Mouse (Mus musculus) ES-E14 (cell line): ENCODE data around the gene Sox12. TPM values are rescaled to one million over a fixed set of nuclear protein-coding genes. Genes with fewer than 3 reads are reported as not detected.

Source experiments
- DNase-seq: peaks from one replicate; pipeline ENCODE4 v3.0.0-alpha.2; 2013; ENCODE audit warnings: low read depth, low spot score
- H3K27ac ChIP-seq: 2 replicates; pipeline ENCODE4 v1.5.1; 2012; ENCODE audit warnings: low read depth, mild to moderate bottlenecking, low read length, moderate library complexity, mixed read lengths; ENCODE audit not compliant: poor library complexity, insufficient read depth, severe bottlenecking
- H3K36me3 ChIP-seq: 2 replicates; pipeline ENCODE4 v1.6.1; 2012; ENCODE audit warnings: mild to moderate bottlenecking, low read length, moderate library complexity, mixed read lengths; ENCODE audit not compliant: control insufficient read depth, poor library complexity, insufficient read depth, severe bottlenecking
- H3K4me1 ChIP-seq, 2 experiments: fragments of 150-350 bp in 1 of 2; sonication (generic) in 1 of 2; 2 replicates each; pipeline ENCODE4 v1.6.1; 2012; ENCODE audit warnings: low read length in 2 of 2, mild to moderate bottlenecking in 1 of 2, mixed read lengths in 1 of 2; ENCODE audit not compliant: control insufficient read depth in 2 of 2, insufficient read depth in 2 of 2, poor library complexity in 1 of 2
- H3K4me3 ChIP-seq, 2 experiments: fragments of 150-350 bp in 1 of 2; sonication (generic) in 1 of 2; 2 replicates each; pipeline ENCODE4 v1.5.1; 2012; ENCODE audit warnings: low read length in 2 of 2, low read depth in 1 of 2, mild to moderate bottlenecking in 1 of 2, mixed read lengths in 1 of 2; ENCODE audit not compliant: insufficient read depth in 1 of 2, poor library complexity in 1 of 2, severe bottlenecking in 1 of 2
- H3K9ac ChIP-seq: 2 replicates; pipeline ENCODE4 v1.6.1; 2012; ENCODE audit warnings: low read depth, mild to moderate bottlenecking, low read length, mixed read lengths; ENCODE audit not compliant: poor library complexity, insufficient read depth, severe bottlenecking
- H3K9me3 ChIP-seq: fragments of 150-350 bp; sonication (generic); 2 replicates; pipeline ENCODE4 v1.6.1; 2012; ENCODE audit warnings: low read depth, mild to moderate bottlenecking, low read length; ENCODE audit not compliant: control insufficient read depth, insufficient read depth
- CHD2 ChIP-seq: IDR thresholded peaks from 2 replicates; pipeline ENCODE4 v1.6.1; 2014; ENCODE audit warnings: mild to moderate bottlenecking, low read depth, low read length, inconsistent platforms
- HCFC1 ChIP-seq: IDR thresholded peaks from 2 replicates; pipeline ENCODE4 v1.6.1; 2012; ENCODE audit warnings: low read length, inconsistent platforms, borderline replicate concordance; ENCODE audit not compliant: insufficient read depth
- MAFK ChIP-seq: IDR thresholded peaks from 2 replicates; pipeline ENCODE4 v1.6.1; 2014; ENCODE audit warnings: mild to moderate bottlenecking, low read depth, low read length, inconsistent platforms; ENCODE audit not compliant: insufficient read depth
- ZC3H11A ChIP-seq: IDR thresholded peaks from 2 replicates; pipeline ENCODE4 v1.6.1; 2012; ENCODE audit warnings: low read depth, mild to moderate bottlenecking, inconsistent platforms, low read length, borderline replicate concordance
- ZNF384 ChIP-seq: IDR thresholded peaks from 2 replicates; pipeline ENCODE4 v1.6.1; 2012; ENCODE audit warnings: low read depth, low read length, inconsistent platforms
- in situ Hi-C, 2 experiments: fragments of 600-800 bp; cut with MboI; formaldehyde crosslinking; loops; one replicate each; pipeline ENCODE4 v1.15.1; 2025; ENCODE audit warnings: low sequenced_read_pairs in 2 of 2, inconsistent platforms in 1 of 2; ENCODE audit not compliant: unreplicated experiment in 2 of 2
- total RNA-seq: library from RNA; depleted of rRNA; stranded (reverse); fragments of 300-350 nt; gene quantifications from 2 replicates; pipeline ENCODE4 v1.2.3, GENCODE M21; 2012; rRNA removed

Gene Sox12
- total RNA-seq: 7.4 and 9.1 TPM in 2 replicates

- TF ChIP-seq HCFC1: peak; percentile 35; the same call in 1 of the 2 replicates
- TF ChIP-seq CHD2: peak; percentile 85
- TF ChIP-seq ZC3H11A: no peak
- in situ Hi-C loops: no loop called here
- Histone ChIP-seq H3K4me3 (peak within 1 kb of the TSS; percentile 86 to 99), H3K27ac (peak within 1 kb of the TSS; percentile 80), H3K36me3 (peaks cover 7% of the 10 kb centered on the region; the same call in 1 of the 2 replicates), H3K4me1 (peaks cover 4 to 7% of the 10 kb centered on the region in 2 experiments), H3K9ac (peak within 1 kb of the TSS; percentile 86), H3K9me3 (no peaks in the 10 kb centered on the region)
- DNase-seq: peak; percentile 85
Measured at GRCm38 (mm10) chr2:152397680-152398435, at the start of gene Sox12. Gene Sox12, minus strand, starts transcription at chr2:152398063.

GRCm38 (mm10) chr2:152447461-152447860 is 49.6 kb upstream of the Sox12 start:
- in situ Hi-C loops: no loop called here
- no peak overlapping the region for H3K9ac ChIP-seq
- H3K9me3 ChIP-seq: no peaks in the 10 kb centered on the region
- no peak for DNase-seq
- peaks cover 0 to 8% of the 10 kb centered on the region in 2 experiments; a peak in 1 of 4 replicates for H3K4me1 ChIP-seq
- H3K36me3 ChIP-seq: no peaks in the 10 kb centered on the region
- H3K4me3 ChIP-seq: no peak overlapping the region
- H3K27ac ChIP-seq: no peak overlapping the region
- TF ChIP-seq ZNF384: no peak
- TF ChIP-seq ZC3H11A: no peak
- TF ChIP-seq CHD2: no peak
- no peak for TF ChIP-seq HCFC1
- no peak for TF ChIP-seq MAFK

GRCm38 (mm10) chr2:152446642-152447041 is 48.8 kb upstream of the Sox12 start:
- Histone ChIP-seq H3K9ac (no peak overlapping the region), H3K4me3 (no peak overlapping the region), H3K27ac (no peak overlapping the region), H3K9me3 (no peaks in the 10 kb centered on the region), H3K4me1 (peaks cover 0 to 8% of the 10 kb centered on the region in 2 experiments; a peak in 1 of 4 replicates), H3K36me3 (no peaks in the 10 kb centered on the region)
- DNase-seq: no peak
- in situ Hi-C loops: no loop called here
- TF ChIP-seq MAFK (no peak), ZC3H11A (no peak), CHD2 (no peak), HCFC1 (no peak), ZNF384 (no peak)

DNA sequence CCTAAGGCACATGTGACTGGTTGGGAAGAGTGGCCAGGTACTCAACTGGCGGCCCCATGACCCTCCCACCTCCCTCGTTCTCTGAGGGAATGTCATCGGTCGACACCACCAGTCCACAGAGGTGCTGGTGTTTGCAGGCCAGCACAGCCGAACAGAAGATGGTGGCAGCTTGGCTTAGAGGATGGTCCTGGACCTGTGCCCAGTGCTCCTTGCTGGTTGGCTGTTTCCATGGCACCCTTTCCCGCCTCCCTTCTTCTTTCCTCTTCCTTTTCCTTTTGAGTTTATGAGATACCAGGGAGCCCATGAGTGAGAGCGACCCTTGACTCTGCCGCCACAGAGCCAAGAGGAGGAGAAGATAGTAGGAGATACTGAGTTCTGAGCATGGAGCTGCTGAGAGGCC is 45.4 kb upstream of the Sox12 start:
- in situ Hi-C loops: no loop called here
- no peaks in the 10 kb centered on the region for H3K9me3 ChIP-seq
- H3K27ac ChIP-seq: no peak overlapping the region
- DNase-seq: no peak
- no peak for TF ChIP-seq ZNF384
- TF ChIP-seq MAFK: no peak
- TF ChIP-seq ZC3H11A: no peak
- TF ChIP-seq HCFC1: no peak
- TF ChIP-seq CHD2: no peak
- H3K4me1 ChIP-seq: peaks cover 0 to 4% of the 10 kb centered on the region in 2 experiments; a peak in 1 of 4 replicates
- H3K9ac ChIP-seq: no peak overlapping the region
- no peaks in the 10 kb centered on the region for H3K36me3 ChIP-seq
- H3K4me3 ChIP-seq: no peak overlapping the region
